Mouse (Mus musculus): ENCODE measurements at regions not wholly inside any gene's neighbourhood (a gene's known extent, or its start where the extent isn't known, plus 50 kb on each side); places are given as distances from the start of the nearest gene placed in this dataset.

DNA sequence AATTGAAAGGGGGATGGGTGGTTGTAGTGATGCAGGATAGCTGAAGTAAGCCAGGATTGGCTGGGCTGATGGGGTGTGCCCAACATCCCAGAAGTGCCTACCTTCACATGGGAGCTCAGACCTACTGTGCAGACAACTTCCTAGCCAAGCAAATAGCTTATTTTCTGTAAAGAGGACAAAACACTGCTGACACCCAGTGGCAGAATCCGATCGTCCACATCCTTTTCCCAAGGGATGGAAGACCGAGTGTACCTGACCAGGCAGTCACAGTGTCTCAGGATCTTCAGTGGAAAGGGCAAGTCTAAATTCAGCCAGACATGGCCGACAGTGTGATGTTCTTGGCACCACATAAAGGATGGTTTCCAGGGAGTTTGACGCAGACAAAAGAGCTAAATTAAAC lies 114.4 kb downstream of the Nmur2 start:
- H3K4me1 ChIP-seq (replicated peaks; ENCODE audit: control insufficient read depth, insufficient read depth, low read length): no peaks in the 10 kb centered on the region
- no peak overlapping the region for H3K27ac ChIP-seq (ENCODE audit: low read length)
- H3K9me3 ChIP-seq (ENCODE audit: control insufficient read depth, low read length): no peaks in the 10 kb centered on the region
- ATAC-seq (ENCODE audit: low read depth): no peak
- no peaks in the 10 kb centered on the region for H3K27me3 ChIP-seq (ENCODE audit: control insufficient read depth, insufficient read depth, low read depth, low read length)
- no peak overlapping the region for H3K4me3 ChIP-seq (ENCODE audit: low read length)
- H3K4me2 ChIP-seq (ENCODE audit: low read depth, low read length): no peak overlapping the region
- 76% methylated on average over 5 of the region's 5 CpGs for WGBS
- no peak overlapping the region for H3K9ac ChIP-seq (ENCODE audit: low read length)
- H3K36me3 ChIP-seq (ENCODE audit: control insufficient read depth, insufficient read depth, low read length): no peaks in the 10 kb centered on the region

DNA sequence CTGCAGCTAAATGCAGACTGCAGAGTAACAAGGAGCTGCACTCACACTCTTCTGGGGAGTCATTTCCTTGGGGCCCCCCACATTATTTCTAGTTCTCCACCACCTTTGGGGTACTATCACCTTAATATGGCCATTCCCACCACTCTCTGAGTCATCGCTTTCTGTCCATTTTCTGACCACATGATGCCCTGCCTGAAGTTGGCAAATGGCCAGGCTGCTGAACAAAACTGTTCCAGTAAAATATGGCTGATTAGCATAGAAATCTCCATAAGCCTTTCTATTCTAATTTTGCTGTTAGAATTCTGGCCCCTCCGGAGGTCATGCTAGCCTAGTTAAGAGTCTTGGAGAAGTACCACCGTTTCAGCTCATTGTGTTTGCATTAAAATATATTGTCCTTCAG lies 121.7 kb downstream of the Nmur2 start:
- WGBS: 70% methylated on average over 3 of the region's 3 CpGs

DNA sequence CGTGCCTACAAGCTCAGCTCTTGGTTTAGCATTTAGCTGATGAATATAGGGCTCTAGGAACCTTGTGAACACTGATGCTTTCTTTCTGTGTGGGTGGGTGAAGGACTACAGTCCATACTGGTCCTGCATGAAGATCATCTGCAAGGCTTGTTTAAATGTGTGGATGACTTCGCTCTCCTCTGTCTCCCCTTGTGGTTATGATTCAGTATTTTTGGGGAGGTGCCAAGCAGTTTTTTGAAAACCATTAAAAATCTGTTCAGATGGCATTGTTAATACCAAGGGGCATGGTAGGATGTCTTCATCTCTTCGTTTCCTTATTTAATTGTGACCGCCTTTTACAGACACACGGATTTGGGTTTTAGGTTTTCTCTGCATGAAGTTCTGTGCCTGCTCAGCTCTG lies 122.4 kb downstream of the Nmur2 start:
- no peak overlapping the region for H3K9ac ChIP-seq (ENCODE audit: low read length)
- ATAC-seq (ENCODE audit: low read depth): no peak
- 67% methylated on average over 5 of the region's 5 CpGs for WGBS

More for the DNA sequence above, 121.7 kb downstream of the Nmur2 start:
- no peak overlapping the region for H3K4me3 ChIP-seq (ENCODE audit: low read length)
- no peaks in the 10 kb centered on the region for H3K4me1 ChIP-seq (replicated peaks; ENCODE audit: control insufficient read depth, insufficient read depth, low read length)
- H3K9me3 ChIP-seq (ENCODE audit: control insufficient read depth, low read length): no peaks in the 10 kb centered on the region
- no peak for ATAC-seq (ENCODE audit: low read depth)
- H3K36me3 ChIP-seq (ENCODE audit: control insufficient read depth, insufficient read depth, low read length): no peaks in the 10 kb centered on the region
- no peak overlapping the region for H3K27ac ChIP-seq (ENCODE audit: low read length)
- H3K9ac ChIP-seq (ENCODE audit: low read length): no peak overlapping the region
- H3K4me2 ChIP-seq (ENCODE audit: low read depth, low read length): no peak overlapping the region
- no peaks in the 10 kb centered on the region for H3K27me3 ChIP-seq (ENCODE audit: control insufficient read depth, insufficient read depth, low read depth, low read length)

DNA sequence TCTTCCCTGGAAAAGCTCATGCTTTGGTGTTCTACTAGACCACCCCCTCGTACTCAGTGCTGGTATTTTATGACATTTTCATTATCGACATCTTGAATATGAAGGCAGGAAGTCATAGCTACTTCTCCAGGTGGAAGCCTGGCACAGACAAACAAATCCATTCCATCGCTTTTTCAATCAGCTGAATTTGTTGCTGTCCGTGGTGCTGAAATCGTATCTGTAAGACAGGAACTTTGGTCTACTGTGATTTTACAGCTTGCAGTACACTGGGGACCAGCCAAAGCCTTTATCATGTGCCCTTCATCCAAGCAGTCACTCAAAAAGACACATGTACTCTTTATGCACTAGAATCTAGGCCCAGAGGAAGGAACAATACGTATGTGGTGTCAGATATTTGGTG lies 143.3 kb downstream of the Nmur2 start:
- Histone ChIP-seq H3K9me3 (ENCODE audit: control insufficient read depth, low read length) (no peaks in the 10 kb centered on the region), H3K4me1 (replicated peaks; ENCODE audit: control insufficient read depth, insufficient read depth, low read length) (no peaks in the 10 kb centered on the region), H3K9ac (ENCODE audit: low read length) (no peak overlapping the region), H3K36me3 (ENCODE audit: control insufficient read depth, insufficient read depth, low read length) (no peaks in the 10 kb centered on the region), H3K4me3 (ENCODE audit: low read length) (no peak overlapping the region), H3K4me2 (ENCODE audit: low read depth, low read length) (no peak overlapping the region), H3K27ac (ENCODE audit: low read length) (no peak overlapping the region), H3K27me3 (ENCODE audit: control insufficient read depth, insufficient read depth, low read depth, low read length) (no peaks in the 10 kb centered on the region)
- no peak for ATAC-seq (ENCODE audit: low read depth)
- 13% methylated on average over 6 of the region's 6 CpGs for WGBS

More for the DNA sequence above, 122.4 kb downstream of the Nmur2 start:
- Histone ChIP-seq H3K4me2 (ENCODE audit: low read depth, low read length) (no peak overlapping the region), H3K27me3 (ENCODE audit: control insufficient read depth, insufficient read depth, low read depth, low read length) (no peaks in the 10 kb centered on the region), H3K27ac (ENCODE audit: low read length) (no peak overlapping the region), H3K9me3 (ENCODE audit: control insufficient read depth, low read length) (no peaks in the 10 kb centered on the region), H3K4me1 (replicated peaks; ENCODE audit: control insufficient read depth, insufficient read depth, low read length) (no peaks in the 10 kb centered on the region), H3K36me3 (ENCODE audit: control insufficient read depth, insufficient read depth, low read length) (no peaks in the 10 kb centered on the region), H3K4me3 (ENCODE audit: low read length) (no peak overlapping the region)

DNA sequence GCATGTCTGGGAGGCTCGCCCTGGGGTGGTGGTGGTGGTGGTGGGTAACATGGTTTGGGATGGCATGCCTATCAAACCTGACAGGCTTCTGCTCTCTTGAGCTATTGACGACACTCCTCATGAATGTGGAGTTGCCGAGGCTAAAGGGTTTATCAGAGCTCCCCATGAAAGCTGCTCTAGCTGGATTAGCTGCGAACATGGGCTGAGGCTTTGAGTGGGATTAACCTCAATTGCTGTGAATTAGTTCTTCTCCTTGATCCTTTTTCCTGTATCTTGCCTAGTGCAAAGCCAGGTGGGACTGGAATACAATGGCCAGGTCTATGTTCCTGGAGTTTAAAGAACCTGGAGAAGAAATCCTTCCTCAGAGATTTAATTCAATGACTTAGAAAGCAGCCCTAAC lies 150.6 kb downstream of the Nmur2 start:
- H3K27ac ChIP-seq (ENCODE audit: low read length): no peak overlapping the region
- no peak overlapping the region for H3K9ac ChIP-seq (ENCODE audit: low read length)
- no peaks in the 10 kb centered on the region for H3K9me3 ChIP-seq (ENCODE audit: control insufficient read depth, low read length)
- no peak overlapping the region for H3K4me3 ChIP-seq (ENCODE audit: low read length)
- no peaks in the 10 kb centered on the region for H3K4me1 ChIP-seq (replicated peaks; ENCODE audit: control insufficient read depth, insufficient read depth, low read length)
- H3K36me3 ChIP-seq (ENCODE audit: control insufficient read depth, insufficient read depth, low read length): no peaks in the 10 kb centered on the region
- H3K27me3 ChIP-seq (ENCODE audit: control insufficient read depth, insufficient read depth, low read depth, low read length): no peaks in the 10 kb centered on the region
- no peak overlapping the region for H3K4me2 ChIP-seq (ENCODE audit: low read depth, low read length)
- 69% methylated on average over 4 of the region's 4 CpGs for WGBS
- ATAC-seq (ENCODE audit: low read depth): no peak

DNA sequence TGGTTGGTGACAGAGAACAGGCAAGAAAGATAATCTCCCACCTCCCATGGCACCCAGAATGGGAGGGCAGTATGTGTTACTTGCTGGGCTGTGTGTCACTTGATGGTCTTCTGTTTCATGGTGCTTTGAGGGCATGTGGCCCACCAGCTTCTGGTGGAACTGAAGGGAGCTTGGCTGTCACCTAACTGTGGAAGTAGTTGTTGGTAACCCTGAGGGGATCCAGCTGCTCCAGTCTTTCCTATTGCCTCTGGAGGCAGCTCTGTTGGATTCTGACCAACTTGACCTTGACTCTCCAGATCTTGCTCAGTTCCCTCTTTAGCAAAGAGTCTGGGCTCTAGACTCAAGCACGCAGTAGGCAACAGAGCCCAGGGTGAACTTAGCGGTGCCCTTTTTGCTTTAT lies 162.2 kb downstream of the Nmur2 start:
- H3K4me3 ChIP-seq (ENCODE audit: low read length): no peak overlapping the region

DNA sequence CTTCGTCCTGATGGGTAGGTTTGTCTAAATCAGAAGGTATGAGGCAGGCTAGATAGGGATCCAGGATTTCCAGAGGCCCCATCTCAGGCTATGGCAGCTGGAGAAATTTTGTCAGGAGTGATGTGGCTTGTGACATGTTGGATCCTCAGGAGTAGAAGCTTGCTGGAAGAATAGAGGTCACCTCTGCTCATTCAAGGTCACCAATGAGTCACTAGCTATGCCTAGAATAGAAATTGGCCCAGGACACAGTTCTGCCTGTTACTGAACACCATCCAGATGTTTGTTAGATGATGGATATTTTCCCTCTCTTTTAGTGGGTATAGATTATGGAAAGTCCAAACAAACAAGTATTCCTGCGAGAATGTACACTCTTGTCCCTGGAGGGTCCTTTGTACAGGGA lies 173.7 kb downstream of the Nmur2 start:
- Histone ChIP-seq H3K4me3 (ENCODE audit: low read length) (no peak overlapping the region), H3K4me2 (ENCODE audit: low read depth, low read length) (no peak overlapping the region), H3K4me1 (replicated peaks; ENCODE audit: control insufficient read depth, insufficient read depth, low read length) (no peaks in the 10 kb centered on the region), H3K9me3 (ENCODE audit: control insufficient read depth, low read length) (no peaks in the 10 kb centered on the region), H3K27ac (ENCODE audit: low read length) (no peak overlapping the region), H3K27me3 (ENCODE audit: control insufficient read depth, insufficient read depth, low read depth, low read length) (no peaks in the 10 kb centered on the region), H3K9ac (ENCODE audit: low read length) (no peak overlapping the region), H3K36me3 (ENCODE audit: control insufficient read depth, insufficient read depth, low read length) (no peaks in the 10 kb centered on the region)
- 55% methylated on average over 2 of the region's 2 CpGs for WGBS
- no peak for ATAC-seq (ENCODE audit: low read depth)

More for the DNA sequence above, 162.2 kb downstream of the Nmur2 start:
- H3K9ac ChIP-seq (ENCODE audit: low read length): no peak overlapping the region
- no peaks in the 10 kb centered on the region for H3K27me3 ChIP-seq (ENCODE audit: control insufficient read depth, insufficient read depth, low read depth, low read length)
- ATAC-seq (ENCODE audit: low read depth): peak; percentile 54
- H3K9me3 ChIP-seq (ENCODE audit: control insufficient read depth, low read length): no peaks in the 10 kb centered on the region
- H3K36me3 ChIP-seq (ENCODE audit: control insufficient read depth, insufficient read depth, low read length): no peaks in the 10 kb centered on the region
- H3K27ac ChIP-seq (ENCODE audit: low read length): no peak overlapping the region
- H3K4me1 ChIP-seq (replicated peaks; ENCODE audit: control insufficient read depth, insufficient read depth, low read length): no peaks in the 10 kb centered on the region
- WGBS: 75% methylated on average over 2 of the region's 2 CpGs
- no peak overlapping the region for H3K4me2 ChIP-seq (ENCODE audit: low read depth, low read length)

DNA sequence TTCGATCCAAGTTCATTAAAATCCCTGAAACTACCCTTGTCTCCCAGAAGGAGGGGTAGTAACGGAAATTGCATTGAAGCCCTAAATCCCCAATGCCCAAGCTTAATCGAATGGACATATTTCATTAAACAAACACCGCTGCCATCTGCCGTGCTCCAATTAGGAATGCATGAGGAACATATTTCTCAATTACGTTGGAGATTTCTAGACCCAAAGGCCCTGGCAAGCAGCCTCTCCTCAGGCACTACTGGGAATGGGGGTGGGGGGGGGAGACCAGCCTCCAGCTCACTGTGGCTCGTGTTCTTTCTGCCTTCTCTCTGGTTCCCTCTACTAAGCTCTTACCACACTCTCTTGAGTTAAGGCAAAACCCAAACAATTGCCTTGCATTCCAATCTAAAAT lies 181.6 kb downstream of the Nmur2 start:
- no peak overlapping the region for H3K4me3 ChIP-seq (ENCODE audit: low read length)
- no peaks in the 10 kb centered on the region for H3K27me3 ChIP-seq (ENCODE audit: control insufficient read depth, insufficient read depth, low read depth, low read length)
- ATAC-seq (ENCODE audit: low read depth): no peak
- no peaks in the 10 kb centered on the region for H3K4me1 ChIP-seq (replicated peaks; ENCODE audit: control insufficient read depth, insufficient read depth, low read length)
- no peaks in the 10 kb centered on the region for H3K36me3 ChIP-seq (ENCODE audit: control insufficient read depth, insufficient read depth, low read length)
- H3K9me3 ChIP-seq (ENCODE audit: control insufficient read depth, low read length): no peaks in the 10 kb centered on the region
- H3K9ac ChIP-seq (ENCODE audit: low read length): no peak overlapping the region
- H3K4me2 ChIP-seq (ENCODE audit: low read depth, low read length): no peak overlapping the region
- no peak overlapping the region for H3K27ac ChIP-seq (ENCODE audit: low read length)
- 75% methylated on average over 7 of the region's 7 CpGs for WGBS

DNA sequence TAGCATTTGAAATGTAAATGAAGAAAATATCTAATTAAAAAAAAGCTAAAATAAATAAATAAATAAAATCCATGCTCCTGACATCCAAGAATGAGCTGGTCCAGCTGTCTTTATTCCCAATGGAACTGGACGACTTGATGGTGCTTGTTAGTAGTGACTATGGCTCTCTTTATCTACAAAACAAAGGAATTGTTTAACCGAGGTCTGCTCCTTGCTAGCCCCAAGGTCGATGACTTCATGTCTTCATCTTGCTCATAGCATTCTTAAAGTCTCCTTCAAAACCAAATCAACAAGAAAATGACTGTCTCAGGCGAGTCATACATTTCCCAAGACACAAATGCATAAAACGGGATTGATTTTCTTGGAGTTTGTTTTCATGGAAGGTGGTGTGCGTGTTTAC lies 212.5 kb upstream of the Glra1 start:
- H3K36me3 ChIP-seq (ENCODE audit: control insufficient read depth, insufficient read depth, low read length): no peaks in the 10 kb centered on the region
- ATAC-seq (ENCODE audit: low read depth): no peak
- no peaks in the 10 kb centered on the region for H3K27me3 ChIP-seq (ENCODE audit: control insufficient read depth, insufficient read depth, low read depth, low read length)
- H3K9me3 ChIP-seq (ENCODE audit: control insufficient read depth, low read length): no peaks in the 10 kb centered on the region; the same call in 1 of the 2 replicates
- no peak overlapping the region for H3K4me3 ChIP-seq (ENCODE audit: low read length)
- H3K4me1 ChIP-seq (replicated peaks; ENCODE audit: control insufficient read depth, insufficient read depth, low read length): no peaks in the 10 kb centered on the region
- no peak overlapping the region for H3K4me2 ChIP-seq (ENCODE audit: low read depth, low read length)
- no peak overlapping the region for H3K27ac ChIP-seq (ENCODE audit: low read length)
- no peak overlapping the region for H3K9ac ChIP-seq (ENCODE audit: low read length)
- 73% methylated on average over 6 of the region's 6 CpGs for WGBS

DNA sequence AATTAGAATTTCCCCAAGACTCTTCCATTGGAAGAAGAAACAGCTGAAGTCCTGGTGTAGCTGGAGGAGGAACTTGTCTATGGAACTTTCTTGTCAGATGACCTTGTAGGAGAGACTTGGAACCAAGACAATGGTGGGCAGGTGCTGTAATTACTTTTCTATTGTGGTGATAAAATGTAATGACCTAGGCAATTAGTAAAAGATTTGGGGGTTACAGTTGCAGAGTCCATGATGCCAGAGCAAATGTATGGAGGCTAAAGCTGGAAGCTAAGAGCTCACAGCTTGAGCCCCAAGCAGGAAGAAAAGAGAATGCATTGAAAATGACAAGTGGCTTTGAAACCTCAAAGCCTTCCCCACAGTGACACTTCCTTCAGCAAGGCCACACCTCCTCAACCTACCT lies 208.6 kb upstream of the Glra1 start:
- Histone ChIP-seq H3K4me3 (ENCODE audit: low read length) (no peak overlapping the region), H3K27me3 (ENCODE audit: control insufficient read depth, insufficient read depth, low read depth, low read length) (no peaks in the 10 kb centered on the region), H3K4me1 (replicated peaks; ENCODE audit: control insufficient read depth, insufficient read depth, low read length) (no peaks in the 10 kb centered on the region), H3K9me3 (ENCODE audit: control insufficient read depth, low read length) (no peaks in the 10 kb centered on the region; the same call in 1 of the 2 replicates), H3K27ac (ENCODE audit: low read length) (no peak overlapping the region), H3K9ac (ENCODE audit: low read length) (no peak overlapping the region), H3K4me2 (ENCODE audit: low read depth, low read length) (no peak overlapping the region), H3K36me3 (ENCODE audit: control insufficient read depth, insufficient read depth, low read length) (no peaks in the 10 kb centered on the region)
- no peak for ATAC-seq (ENCODE audit: low read depth)

All from lung, embryonic 16.5 days (tissue).